In genomic region chr9:88241203-88241995, GRCm38 (mm10) we compare ENCODE assay signal across 8 mouse cellular contexts.
DNase-seq lines count a peak whose midpoint lies in the region; ATAC-seq lines count a peak whose summit lies in the region.

No protein-coding gene starts in this region.

- H3K27ac ChIP-seq in embryonic facial prominence, embryonic 10.5 days (replicated peaks): peak overlapping the region; percentile 74
- no peak overlapping the region for H3K27ac ChIP-seq in limb, embryonic 11.5 days (replicated peaks; ENCODE audit: low read depth, low read length)
- H3K27ac ChIP-seq in midbrain, embryonic 14.5 days (replicated peaks; ENCODE audit: low read depth, low read length): no peak overlapping the region

- H3K9ac ChIP-seq in limb, embryonic 11.5 days (ENCODE audit: low read length): peak overlapping the region; percentile 58
- H3K9ac ChIP-seq in midbrain, embryonic 14.5 days (replicated peaks; ENCODE audit: low read length): 0 out of 2 replicates have a peak overlapping the region, but pooled peaks have one; percentile 31

- 6% methylated on average over 18 of the region's 18 CpGs for WGBS in embryonic facial prominence, embryonic 10.5 days
- WGBS in limb, embryonic 11.5 days: 9% methylated on average over 18 of the region's 18 CpGs
- 5% methylated on average over 18 of the region's 18 CpGs for WGBS in midbrain, embryonic 14.5 days

- H3K36me3 ChIP-seq in erythroblast, embryonic 14.5 days (ENCODE audit: control insufficient read depth): no peaks in the 10 kb centered on the region
- no peaks in the 10 kb centered on the region for H3K36me3 ChIP-seq in embryonic facial prominence, embryonic 10.5 days (replicated peaks)
- H3K36me3 ChIP-seq in limb, embryonic 11.5 days (ENCODE audit: control insufficient read depth, insufficient read depth, low read length): no peaks in the 10 kb centered on the region
- H3K36me3 ChIP-seq in midbrain, embryonic 14.5 days (ENCODE audit: control insufficient read depth, insufficient read depth, low read length): no peaks in the 10 kb centered on the region

- ATAC-seq in erythroblast, adult 5-6 weeks (replicated peaks; ENCODE audit: low FRiP score, poor library complexity, severe bottlenecking): no peak
- peak; percentile 91 for ATAC-seq in limb, embryonic 11.5 days (ENCODE audit: insufficient number of reproducible peaks, low FRiP score, low TSS enrichment, low read depth)
- ATAC-seq in midbrain, embryonic 14.5 days (ENCODE audit: low FRiP score, low TSS enrichment): peak; percentile 90

- H3K9me3 ChIP-seq in erythroblast, embryonic 14.5 days (ENCODE audit: control insufficient read depth, low read length): no peaks in the 10 kb centered on the region
- H3K9me3 ChIP-seq in embryonic facial prominence, embryonic 10.5 days: no peaks in the 10 kb centered on the region
- H3K9me3 ChIP-seq in limb, embryonic 11.5 days (ENCODE audit: control insufficient read depth, low read length): no peaks in the 10 kb centered on the region
- no peaks in the 10 kb centered on the region for H3K9me3 ChIP-seq in midbrain, embryonic 14.5 days (ENCODE audit: control insufficient read depth, low read length)

- peak overlapping the region; percentile 68 for H3K4me2 ChIP-seq in limb, embryonic 11.5 days (ENCODE audit: low read depth, severe bottlenecking)
- H3K4me2 ChIP-seq in midbrain, embryonic 14.5 days (ENCODE audit: low read length): peak overlapping the region; percentile 55

- H3K27me3 ChIP-seq in erythroblast, embryonic 14.5 days (ENCODE audit: control insufficient read depth): no peaks in the 10 kb centered on the region
- no peaks in the 10 kb centered on the region for H3K27me3 ChIP-seq in embryonic facial prominence, embryonic 10.5 days (replicated peaks; ENCODE audit: low read depth, poor library complexity, severe bottlenecking)
- no peaks in the 10 kb centered on the region for H3K27me3 ChIP-seq in limb, embryonic 11.5 days (ENCODE audit: control insufficient read depth, insufficient read depth, low read length)
- H3K27me3 ChIP-seq in midbrain, embryonic 14.5 days (ENCODE audit: control insufficient read depth, insufficient read depth, low read length): no peaks in the 10 kb centered on the region

- peak overlapping the region; percentile 14 for H3K4me3 ChIP-seq in erythroblast, embryonic 14.5 days (replicated peaks)
- peak overlapping the region; percentile 54 for H3K4me3 ChIP-seq in embryonic facial prominence, embryonic 10.5 days
- H3K4me3 ChIP-seq in limb, embryonic 11.5 days (ENCODE audit: low read depth, low read length): peak overlapping the region; percentile 28
- peak overlapping the region; percentile 27 for H3K4me3 ChIP-seq in midbrain, embryonic 14.5 days (replicated peaks; ENCODE audit: low read depth, low read length)

- no peaks in the 10 kb centered on the region for H3K4me1 ChIP-seq in erythroblast, embryonic 14.5 days (ENCODE audit: control insufficient read depth)
- peaks cover 10% of the 10 kb centered on the region for H3K4me1 ChIP-seq in embryonic facial prominence, embryonic 10.5 days
- H3K4me1 ChIP-seq in limb, embryonic 11.5 days (ENCODE audit: control insufficient read depth, insufficient read depth, low read length): no peaks in the 10 kb centered on the region
- peaks cover 5% of the 10 kb centered on the region; the same call in 1 of the 2 replicates for H3K4me1 ChIP-seq in midbrain, embryonic 14.5 days (ENCODE audit: control insufficient read depth, insufficient read depth, low read length)

- DNase-seq in embryonic facial prominence, embryonic 10.5 days (ENCODE audit: low spot score): peak; percentile 83
- DNase-seq in heart, adult 11 months: peak; percentile 98
- peak; percentile 74 for DNase-seq in kidney, adult 18-20 months
- DNase-seq in limb, embryonic 11.5 days (ENCODE audit: low spot score): peak; percentile 88
- DNase-seq in midbrain, embryonic 14.5 days: peak; percentile 91
- DNase-seq in spleen, adult 18-20 months: peak; percentile 35 to 43

Comparison
In these comparisons a context has a peak if more than half of its experiments do, and no peak if none do; other contexts are left out.
1. DNase-seq: peak in every context shown above with its lines; median percentile 98 in heart, adult 11 months; 91 in midbrain, embryonic 14.5 days; 88 in limb, embryonic 11.5 days; 83 in embryonic facial prominence, embryonic 10.5 days; 74 in kidney, adult 18-20 months; 39 in spleen, adult 18-20 months.